Mouse (Mus musculus) urinary bladder, adult 2 months (tissue): ENCODE results near the gene Crnkl1. TPM values are rescaled to one million over a fixed set of nuclear protein-coding genes. Genes with fewer than 3 reads are reported as not detected.
"Not testable (repeated sequence)": the region's sequence is repeated elsewhere in the genome, so short reads cannot be mapped to it uniquely, and the experiment has no call there.

Experiments
- DNase-seq: peaks from one replicate; pipeline ENCODE4 v3.0.0; 2022; ENCODE audit warnings: low spot score
- polyA plus RNA-seq: library from polyadenylated mRNA; depleted of rRNA; stranded (reverse); fragments of >200 nt; gene quantifications from 2 replicates; pipeline ENCODE4 v1.2.3, GENCODE M21; 2012

Crnkl1 gene
- polyA plus RNA-seq, 1 experiment, result 12.9 TPM

DNA sequence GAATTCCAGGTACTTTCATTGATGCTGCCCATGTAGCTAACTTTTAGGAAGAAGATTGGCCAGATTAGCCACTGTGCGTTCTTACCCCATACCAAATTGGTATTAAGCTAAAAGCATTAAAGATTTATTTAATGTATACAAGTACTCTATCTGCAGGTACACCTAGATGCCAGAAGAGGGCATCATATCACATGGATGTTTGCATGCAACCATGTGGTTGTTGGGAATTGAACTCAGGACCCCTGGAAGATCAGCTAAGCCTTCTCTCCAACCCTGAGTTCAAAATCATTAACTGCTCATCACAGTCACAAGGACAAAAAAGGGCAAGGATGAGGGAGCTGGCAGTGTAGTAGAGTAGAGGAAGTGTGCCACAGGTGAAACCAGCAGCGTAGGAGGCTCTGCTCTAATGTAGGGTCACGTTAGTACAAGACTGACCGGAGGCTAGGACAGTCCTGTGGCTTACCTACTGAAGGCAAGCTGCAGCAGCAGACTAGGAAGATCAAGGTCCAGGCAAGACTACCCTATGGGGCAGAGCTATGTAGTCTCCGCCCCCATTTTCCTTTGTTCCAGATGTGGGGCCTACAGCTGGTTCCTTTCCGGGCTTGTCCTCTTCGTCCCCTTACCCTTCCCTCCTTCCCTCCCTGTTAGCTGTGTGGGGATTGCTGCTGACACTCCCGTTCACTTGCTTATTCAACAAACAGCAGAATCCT is 13.7 kb downstream of the Crnkl1 start:
- no peak for DNase-seq

DNA sequence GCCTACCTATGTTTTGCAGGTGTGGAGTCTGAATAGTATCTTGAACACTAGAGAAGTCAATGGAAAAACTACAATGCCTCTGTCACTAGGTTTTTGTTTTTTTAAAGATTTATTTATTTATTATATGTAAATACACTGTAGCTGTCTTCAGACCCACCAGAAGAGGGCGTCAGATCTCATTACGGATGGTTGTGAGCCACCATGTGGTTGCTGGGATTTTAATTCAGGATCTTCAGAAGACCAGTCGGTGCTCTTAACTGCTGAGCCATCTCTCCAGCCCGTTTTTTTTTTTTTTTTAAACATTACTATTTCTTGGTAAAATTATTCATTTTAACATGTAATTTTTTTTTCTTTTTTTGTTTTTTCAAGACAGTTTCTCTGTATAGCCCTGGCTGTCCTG is 28.9 kb downstream of the Crnkl1 start:
- not testable (repeated sequence) for DNase-seq

DNA sequence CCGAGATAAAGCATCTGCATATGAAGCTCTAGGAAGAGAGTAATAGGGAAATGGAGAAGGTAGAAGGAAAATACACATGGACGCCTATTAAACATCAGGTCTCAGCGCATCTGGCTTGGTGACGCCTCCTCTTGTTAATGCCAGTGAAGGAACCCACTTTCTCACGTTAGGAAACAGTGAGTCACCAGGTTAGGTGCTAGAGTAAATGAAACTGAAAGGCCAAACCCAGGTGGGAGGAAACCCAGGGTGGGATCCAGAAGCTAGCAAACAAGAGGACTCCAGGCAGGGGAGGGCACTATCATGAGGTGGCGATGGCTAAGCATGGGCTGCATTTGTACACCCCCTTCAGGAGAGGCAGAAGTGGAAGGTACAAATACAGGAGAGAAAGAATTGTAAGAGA is 29.7 kb downstream of the Crnkl1 start:
- no peak for DNase-seq

DNA sequence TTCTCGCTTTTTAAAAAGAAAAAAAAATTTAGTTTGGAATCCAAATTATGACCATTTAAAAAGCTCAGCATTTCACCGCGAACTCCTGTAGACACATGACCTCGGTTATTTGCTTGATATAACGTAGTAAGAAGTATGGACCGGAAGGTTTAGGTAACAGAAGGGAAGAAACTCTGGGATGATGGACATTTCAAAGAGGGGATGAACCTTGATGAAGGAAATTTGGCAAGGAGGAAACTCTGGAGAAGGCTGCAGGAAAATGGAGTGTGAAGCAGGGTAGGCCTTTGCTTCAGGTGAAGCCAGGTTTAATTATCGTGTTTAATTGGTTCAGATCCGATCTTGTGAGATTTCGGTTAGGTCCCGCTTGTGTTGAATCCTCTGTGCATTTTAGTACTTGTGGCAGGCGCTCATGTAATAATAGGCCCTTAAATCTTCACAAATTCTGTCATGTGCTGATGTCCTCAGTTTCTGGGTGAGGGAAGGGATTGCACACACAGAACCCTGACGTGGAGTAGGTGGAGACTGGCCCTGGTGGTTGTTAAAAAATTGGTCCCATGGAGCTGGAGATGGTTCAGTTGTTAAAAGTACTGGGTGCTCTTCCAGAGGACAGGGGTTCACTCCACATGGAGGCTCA is 30.7 kb downstream of the Crnkl1 start:
- DNase-seq, result no peak

DNA sequence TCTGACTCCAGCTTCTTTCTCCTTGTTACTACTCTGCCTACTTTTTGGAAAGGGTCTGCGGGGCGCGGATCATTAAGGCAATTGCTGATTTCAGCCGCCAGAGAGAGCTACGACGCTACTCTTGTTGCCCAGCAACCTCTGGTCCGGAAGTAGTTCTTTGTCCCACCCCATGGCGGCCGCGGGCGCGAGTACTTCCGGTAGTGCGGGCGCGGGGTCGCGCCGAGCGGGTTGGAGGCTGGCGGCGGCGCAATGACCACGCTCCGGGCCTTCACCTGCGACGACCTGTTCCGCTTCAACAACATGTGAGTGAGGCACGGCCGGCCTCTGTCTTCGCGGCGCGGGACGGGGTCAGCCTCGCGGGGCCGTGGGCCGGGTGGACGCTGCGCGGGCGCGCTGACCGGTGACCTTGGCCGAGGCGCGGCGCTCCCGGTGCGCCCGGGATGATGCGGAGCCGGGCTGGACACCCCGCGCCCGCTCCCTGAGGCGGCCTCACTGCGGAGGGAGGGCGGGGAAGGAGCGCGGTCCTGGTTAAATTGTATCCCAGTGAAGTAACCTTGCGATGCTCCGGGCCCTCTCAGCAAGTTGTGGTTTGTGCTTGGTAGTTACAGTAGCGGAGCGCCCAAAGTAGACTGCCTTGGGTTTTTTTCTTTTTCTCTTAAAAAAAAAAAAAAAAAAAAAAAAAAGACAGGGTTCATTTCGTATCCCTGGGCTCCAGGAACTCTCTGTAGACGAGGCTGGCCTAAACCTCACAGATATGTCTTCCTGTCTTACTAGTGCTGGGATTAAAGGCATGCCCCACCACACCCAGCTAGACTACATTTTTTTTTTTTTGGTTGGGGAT is 31.5 kb downstream of the Crnkl1 start:
- DNase-seq, result peak; percentile 78

DNA sequence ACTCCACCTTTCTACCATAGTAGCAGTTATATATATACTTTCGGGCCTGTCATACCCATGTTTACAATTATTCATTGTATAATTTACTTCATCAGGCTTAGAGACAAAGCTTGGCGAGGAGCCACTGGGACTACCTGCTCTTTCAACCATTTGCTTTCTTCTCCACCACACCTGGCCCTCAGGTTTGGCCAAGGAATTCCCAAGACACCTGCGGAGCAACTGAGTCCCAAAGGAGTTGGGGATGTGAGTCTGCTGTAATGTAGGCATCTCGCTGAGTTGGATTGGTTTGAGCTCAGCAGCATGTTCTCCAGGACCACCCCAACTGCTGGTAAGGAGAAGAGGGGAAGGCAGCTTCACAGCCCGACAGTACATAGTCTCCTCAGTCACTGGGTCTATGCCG is 33.0 kb downstream of the Crnkl1 start, which contains the start of gene Naa20:
Naa20 (plus strand) TSS at position 239 of the 400 bp plus-strand sequence.
- no peak for DNase-seq

DNA sequence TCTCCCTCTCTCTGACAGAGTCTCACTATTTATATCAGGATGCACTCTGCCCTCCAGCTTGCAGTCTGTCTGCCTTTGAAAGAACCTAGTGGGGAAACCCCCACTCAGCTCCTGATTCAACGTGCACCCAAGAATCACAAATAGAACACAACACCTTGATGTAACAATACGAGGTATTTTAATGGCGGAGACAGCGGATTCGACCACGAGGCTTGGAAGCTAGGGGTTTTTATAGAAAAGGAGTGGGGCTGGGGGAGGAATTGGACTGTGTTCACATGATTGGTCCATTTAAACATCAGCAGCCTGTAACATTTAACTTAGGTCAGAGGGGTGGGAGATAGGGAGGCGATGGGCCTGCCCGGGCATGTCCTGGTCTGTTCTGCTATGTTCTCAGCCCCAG is 34.5 kb downstream of the Crnkl1 start:
- DNase-seq, result not testable (repeated sequence)

DNA sequence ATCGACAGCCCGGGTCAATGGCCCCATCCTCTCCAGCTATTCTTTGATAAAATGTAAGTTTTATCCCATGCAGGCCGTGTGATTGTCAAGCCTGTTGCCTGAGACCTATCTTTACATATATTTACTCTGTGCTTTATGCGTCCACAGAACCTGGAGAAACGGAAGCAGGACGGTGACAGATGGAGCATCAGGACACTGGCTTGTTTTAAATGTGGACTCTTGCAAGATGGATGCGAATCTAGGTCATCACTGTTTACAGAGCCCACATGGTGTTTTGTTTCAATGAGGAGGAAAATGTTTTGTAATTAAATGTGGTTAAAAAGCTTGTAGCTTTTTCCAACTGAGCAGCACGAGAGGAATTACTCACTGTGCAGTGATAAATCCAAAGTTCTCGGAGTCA is 36.7 kb downstream of the Crnkl1 start:
- no peak for DNase-seq

DNA sequence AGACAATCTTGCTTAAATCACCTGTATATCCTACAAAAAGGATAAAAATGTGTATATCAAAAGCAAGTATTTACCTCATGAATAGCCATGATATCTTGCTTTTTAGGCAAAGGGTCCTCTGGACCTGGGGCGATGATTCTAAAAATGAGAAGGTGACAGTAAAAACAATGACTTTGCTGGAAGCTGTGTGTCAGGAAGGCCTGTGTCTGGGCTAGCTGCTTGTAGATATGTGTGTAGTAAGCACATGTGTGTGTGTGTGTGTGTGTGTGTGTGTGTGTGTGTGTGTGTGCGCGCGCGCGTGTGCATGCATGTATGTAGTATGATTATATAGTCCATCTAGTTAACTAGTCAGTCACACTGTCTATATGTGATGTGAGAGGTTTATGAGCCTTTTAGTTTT is 41.1 kb downstream of the Crnkl1 start:
- no peak for DNase-seq

DNA sequence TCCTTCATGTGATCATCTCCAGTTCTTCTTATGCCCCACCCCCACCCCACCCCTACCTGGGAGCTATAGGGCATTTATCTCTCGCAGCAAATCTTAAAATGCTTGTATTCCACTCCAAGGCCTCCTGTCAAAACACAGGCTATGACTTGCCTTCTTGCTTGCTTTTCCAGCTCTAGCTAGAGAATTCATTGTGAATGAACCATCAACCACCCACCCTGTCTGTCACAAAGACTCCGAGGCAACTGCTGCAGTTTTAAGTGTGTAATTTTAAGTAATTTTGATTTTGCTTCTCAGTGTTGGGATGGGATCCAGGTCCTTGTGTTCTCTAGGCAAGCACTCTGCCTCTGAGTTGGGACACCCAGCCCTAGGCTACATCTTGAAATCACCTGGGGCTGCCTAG is 44.2 kb downstream of the Crnkl1 start:
- no peak for DNase-seq

DNA sequence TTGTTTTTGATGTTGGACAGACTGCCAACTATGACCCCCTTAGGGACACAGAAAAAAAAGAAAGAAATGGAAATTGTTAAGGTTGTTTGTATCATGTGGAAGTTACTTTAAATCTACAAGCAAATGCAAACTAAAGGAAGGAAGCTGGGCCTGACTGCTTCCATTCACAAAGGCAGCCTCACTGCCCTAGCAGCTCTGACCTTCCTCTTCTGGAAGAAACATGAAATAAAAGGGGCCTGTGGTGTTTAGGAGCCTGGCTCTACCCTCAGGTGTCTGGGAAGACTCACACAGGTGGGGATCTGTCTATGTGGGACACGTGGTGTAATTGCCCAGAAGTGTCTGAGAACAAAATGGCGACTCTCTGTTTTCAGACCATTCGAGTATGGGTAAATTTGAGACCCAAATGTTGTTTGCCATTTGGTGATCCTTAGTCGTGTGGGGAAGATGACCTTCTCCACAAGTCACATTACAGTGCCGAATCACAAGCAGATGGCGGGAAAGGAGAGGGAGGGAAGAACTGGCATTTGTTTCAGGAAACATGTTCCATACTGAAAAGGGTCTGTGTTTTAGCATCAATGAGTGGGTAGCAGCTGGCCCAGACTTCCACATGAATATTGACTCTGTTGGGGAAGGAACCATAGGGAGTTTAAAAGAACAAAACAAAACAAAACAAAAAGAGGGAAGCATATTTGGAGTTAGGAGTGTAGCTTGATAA is 45.9 kb downstream of the Crnkl1 start:
- no peak for DNase-seq

DNA sequence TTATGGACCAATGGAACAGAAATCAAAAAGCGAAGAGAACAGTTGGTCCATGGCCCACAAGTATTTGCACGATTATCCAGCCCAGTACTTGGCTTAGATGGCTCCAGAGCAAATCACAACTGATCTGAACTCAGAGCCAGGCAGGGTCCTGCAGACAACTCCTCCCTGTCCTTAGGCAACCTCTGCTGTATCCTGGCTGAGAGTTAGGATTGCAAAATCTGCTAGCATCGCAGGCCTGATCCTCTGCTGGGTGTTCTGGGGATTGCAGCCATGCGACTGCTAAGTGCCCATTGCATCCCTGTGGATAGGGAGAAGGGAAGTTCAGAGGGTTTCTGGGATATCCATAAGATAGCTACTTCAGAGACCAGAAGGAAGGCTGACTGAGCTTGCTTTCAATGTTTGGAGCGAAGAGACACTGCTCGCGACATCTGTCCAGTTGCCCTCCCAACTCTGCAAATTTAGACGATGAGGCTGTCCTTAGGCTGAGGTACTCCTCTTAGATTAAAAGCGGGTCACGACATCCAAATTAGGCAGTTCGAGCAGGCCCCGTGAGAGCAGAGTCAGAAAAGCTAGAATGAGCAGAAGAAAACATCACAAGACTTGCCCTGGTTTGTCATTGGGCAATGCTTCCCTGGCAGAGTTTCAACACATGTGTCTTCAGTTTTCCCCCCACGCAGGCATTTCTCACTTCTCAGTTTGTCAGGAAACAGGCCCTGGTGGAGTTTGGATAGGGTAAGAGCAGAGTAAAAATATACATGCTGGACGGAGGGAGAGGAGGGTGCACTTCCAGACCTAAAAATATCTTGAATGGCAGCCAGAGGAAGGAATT is 46.7 kb downstream of the Crnkl1 start:
- no peak for DNase-seq

DNA sequence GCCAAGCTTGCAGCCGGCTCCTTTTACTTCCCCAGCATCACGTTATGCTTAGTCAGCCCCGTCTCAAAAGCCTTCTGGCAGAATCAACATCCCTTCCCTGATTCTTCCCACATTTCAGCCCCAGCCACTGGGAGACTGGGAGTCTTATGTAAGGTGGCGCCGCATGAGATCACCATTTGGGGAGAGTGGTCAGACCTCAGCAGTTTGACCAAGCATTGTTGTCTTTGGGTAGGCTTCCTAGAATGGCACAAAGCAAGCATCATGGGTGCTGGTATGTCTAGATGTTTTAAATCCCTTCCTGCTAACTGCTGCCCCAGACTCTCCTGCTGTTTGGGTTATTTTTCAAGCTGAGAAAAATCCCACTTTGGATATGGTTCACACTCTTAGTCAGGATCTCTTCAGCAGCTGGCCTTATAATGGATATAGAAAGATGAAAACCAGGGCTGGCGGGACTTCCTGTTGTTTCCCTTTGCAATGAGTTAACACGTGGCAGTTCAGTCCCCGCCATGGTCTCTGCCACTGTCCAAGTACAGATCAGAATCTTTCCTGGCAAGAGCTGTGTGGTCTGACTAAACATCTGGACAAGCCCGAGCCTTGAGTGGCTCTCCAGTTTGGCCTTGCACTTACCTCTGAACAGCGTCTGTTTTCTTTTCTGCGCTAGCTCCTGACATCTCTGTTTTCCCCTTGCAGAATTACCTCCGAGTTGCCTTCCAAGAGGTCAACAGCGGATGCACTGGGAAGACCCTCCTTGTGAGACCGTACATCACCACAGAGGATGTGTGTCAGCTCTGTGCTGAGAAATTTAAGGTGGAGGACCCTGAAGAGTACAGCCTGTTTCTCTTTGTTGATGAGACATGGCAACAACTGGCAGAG is 49.7 kb downstream of the Crnkl1 start:
- DNase-seq, result no peak

DNA sequence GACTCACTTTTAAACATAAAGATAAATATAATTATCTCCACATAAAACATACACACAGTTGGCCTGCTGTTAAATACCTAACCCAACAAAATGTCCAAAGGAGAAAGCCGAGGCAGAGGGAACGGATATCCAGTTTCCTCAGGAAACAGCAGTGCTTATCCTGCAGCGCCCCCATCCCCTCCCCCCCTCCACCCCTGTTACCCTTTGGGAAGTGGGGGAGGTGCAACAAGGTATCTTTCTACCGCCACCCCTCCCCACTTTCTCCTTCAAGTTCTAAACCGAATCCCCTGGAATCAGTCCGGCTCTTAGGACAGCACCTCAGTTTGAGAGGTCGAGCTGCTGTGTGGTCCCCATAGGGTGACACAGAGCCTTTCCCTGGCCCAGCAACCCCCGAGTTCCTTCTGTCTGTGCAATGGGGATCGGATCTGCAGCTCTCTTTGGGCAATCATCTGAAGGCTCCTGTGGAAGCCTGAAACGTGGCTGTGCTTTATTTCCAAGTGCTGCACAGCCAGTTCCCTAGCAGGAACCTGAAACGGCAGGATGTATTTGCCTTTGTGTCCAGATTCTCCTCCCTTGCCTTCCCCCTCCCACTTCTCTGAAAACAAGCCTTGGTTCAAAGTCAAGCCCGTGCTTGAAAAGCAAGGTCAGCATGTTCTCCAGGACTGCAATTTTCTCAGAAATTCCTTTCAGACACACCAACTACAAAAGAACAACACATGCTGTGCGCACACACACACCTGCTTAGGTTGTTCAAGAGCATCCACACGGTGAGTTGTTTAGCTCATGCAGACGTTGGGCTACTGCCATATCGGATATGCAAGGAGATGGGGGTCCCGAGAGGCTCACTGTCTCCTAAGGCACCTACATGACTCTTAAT is 50.5 kb downstream of the Crnkl1 start:
- DNase-seq, result no peak

DNA sequence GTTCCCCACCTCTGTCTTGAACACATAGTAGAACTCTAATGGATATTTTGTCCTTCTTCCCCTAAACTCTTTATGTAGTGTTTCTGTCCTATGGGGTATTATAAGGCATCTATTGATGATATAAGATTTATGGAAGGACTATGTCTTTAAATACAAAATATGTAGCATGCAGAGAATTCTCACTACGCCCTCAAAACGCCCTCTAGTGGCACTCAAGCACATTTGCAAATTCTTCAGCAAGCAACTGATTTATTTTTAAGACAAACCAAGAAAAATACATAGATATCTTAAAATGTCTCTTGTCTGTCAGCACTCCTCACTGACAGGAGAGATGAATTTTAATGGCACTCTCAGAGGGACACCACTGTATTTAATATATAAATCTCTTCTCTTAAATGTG is 52.4 kb downstream of the Crnkl1 start:
- DNase-seq, result no peak

DNA sequence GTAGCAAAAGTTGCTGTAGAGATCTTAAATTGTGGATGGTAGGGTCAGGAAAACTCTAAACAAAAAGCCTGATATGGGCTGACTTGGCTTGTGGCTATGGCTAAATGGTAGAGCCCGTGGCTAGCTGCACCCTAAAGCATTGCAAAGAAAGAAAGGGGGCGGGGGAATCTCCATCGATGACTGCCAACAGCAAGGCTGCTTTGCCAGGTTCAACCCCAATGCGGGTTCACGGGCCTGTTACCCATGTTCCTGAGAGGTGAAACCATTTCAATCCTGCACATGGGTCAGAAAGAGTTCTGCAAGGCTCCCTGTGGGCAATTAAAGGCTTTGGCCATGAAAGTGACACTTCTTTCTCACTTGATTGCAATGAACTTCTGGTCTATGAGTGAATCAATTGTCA is 52.9 kb downstream of the Crnkl1 start:
- DNase-seq, result no peak

DNA sequence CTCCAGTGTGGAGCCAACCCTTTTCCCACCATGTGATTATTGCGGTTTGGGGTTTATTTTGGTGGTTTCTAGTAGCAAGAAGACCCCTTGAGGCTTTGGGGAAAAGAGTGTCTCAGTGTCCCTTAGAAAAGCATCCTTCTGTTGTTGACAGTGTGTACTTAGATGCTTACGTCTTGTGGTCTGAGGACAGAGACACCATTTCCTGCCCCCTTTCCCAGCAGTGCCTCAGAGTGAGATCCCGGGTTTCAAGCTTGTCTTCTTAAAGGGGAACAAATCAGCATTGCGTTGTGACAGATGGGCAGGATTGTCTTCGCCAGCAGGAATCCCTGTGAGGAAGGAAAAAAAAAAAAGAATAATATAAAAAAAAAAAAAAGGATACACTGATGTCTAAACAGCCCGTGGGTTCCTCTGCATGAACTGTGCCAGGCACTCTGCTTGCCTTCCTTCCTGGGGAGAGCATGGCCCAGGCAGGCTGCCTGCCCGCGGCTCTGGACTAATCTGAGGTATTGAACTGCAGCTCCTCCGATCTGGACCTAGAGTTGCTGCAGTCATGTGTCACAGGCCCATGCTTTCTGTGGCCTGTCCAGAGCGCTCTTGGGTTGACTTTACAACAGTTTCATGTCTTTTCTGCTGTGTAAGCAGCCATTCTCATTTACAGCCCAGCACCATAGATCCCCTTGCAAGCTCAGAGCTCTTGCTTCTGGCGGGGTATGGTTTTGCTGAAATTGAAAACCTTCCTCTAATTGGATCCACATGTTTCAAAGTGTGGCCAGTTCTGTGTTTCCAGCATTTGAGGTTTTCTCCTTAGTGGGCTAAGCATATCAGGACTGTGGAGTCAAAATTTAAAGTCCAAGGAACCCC is 53.7 kb downstream of the Crnkl1 start:
- no peak for DNase-seq

DNA sequence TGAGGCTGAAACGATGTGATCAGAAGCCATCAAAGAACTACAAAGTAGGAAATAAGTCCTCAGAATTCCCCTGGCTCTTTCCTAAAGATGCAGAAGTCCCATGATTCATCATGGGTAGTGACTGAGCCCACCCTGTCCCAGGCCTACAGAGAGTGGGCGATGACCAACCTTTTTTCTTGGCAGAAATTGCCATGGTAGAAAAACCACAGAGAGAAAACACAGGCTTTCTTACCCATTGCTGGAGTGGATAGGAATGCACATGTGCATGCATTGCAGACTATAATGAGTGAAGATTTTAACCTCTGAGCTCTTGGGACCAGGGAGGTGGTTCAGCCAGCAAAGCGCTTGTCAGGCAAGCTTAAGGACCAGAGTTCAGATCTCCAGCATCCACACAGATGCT is 57.6 kb downstream of the Crnkl1 start:
- no peak for DNase-seq
